Mouse (Mus musculus) neural tube, embryonic 11.5 days (tissue): ENCODE data around the gene Cdk8. TPM values are rescaled to one million over a fixed set of nuclear protein-coding genes. Genes with fewer than 3 reads are reported as not detected.
A peak's percentile ranks its signal among the peaks of the same experiment; 100 is the strongest.
"Not testable (repeated sequence)": the region's sequence is repeated elsewhere in the genome, so short reads cannot be mapped to it uniquely, and the experiment has no call there.

Experiments used
- ATAC-seq: fragments of 200-750 bp; cut with Nextera tagmentation; 2 replicates; pipeline ENCODE4 v1.8.0; 2017; ENCODE audit warnings: moderate number of reproducible peaks, mild to moderate bottlenecking, moderate TSS enrichment, moderate library complexity; ENCODE audit not compliant: insufficient read depth, low FRiP score, low TSS enrichment
- DNase-seq: peaks from one replicate; pipeline ENCODE4 v3.0.0-alpha.2; 2015; ENCODE audit warnings: low spot score
- H3K27ac ChIP-seq: fragments of 300-500 bp; sonication (generic); 2 replicates; pipeline ENCODE4 v1.5.1; 2014; ENCODE audit warnings: low read depth, mild to moderate bottlenecking, low read length
- H3K27me3 ChIP-seq: fragments of 300-500 bp; sonication (generic); 2 replicates; pipeline ENCODE4 v1.6.1; 2014; ENCODE audit warnings: mild to moderate bottlenecking, low read length, mixed read lengths; ENCODE audit not compliant: control insufficient read depth, insufficient read depth
- H3K36me3 ChIP-seq: fragments of 300-500 bp; sonication (generic); 2 replicates; pipeline ENCODE4 v1.6.1; 2014; ENCODE audit warnings: mild to moderate bottlenecking, low read length, moderate library complexity, mixed read lengths; ENCODE audit not compliant: control insufficient read depth, insufficient read depth
- H3K4me1 ChIP-seq: fragments of 300-500 bp; sonication (generic); 2 replicates; pipeline ENCODE4 v1.6.1; 2014; ENCODE audit warnings: low read length, mixed read lengths; ENCODE audit not compliant: control insufficient read depth, insufficient read depth
- H3K4me2 ChIP-seq: fragments of 300-500 bp; sonication (generic); 2 replicates; pipeline ENCODE4 v1.6.1; 2014; ENCODE audit warnings: low read depth, mild to moderate bottlenecking, moderate library complexity
- H3K4me3 ChIP-seq: fragments of 300-500 bp; sonication (generic); 2 replicates; pipeline ENCODE4 v1.5.1; 2014; ENCODE audit warnings: low read depth, low read length
- H3K9ac ChIP-seq: fragments of 300-500 bp; sonication (generic); 2 replicates; pipeline ENCODE4 v1.6.1; 2014; ENCODE audit warnings: mild to moderate bottlenecking, low read length
- H3K9me3 ChIP-seq: fragments of 300-500 bp; sonication (generic); 2 replicates; pipeline ENCODE4 v1.6.1; 2016; ENCODE audit warnings: low read length; ENCODE audit not compliant: control insufficient read depth
- WGBS: fragments of 180-500 bp; shearing (Covaris S2); extraction: QIAGEN DNeasy Blood & Tissue Kit; methylation state at CpG from one replicate; pipeline ENCODE4 v1.1.7; 2014; 5-methylcytosine and 5-hydroxymethylcytosine counted together
- polyA plus RNA-seq: library from polyadenylated mRNA; unstranded; fragments of >200 nt; fragmentation: Nextera tagmentation; extraction: Ambion mirVana; gene quantifications from 2 replicates; pipeline ENCODE4 v1.2.1, GENCODE M21; 2014

The Cdk8 gene
- polyA plus RNA-seq = 36.0 and 38.4 TPM in 2 replicates

GRCm38 (mm10) chr5:146230864-146231654 is at the start of gene Cdk8:
Gene Cdk8 (plus strand): TSS chr5:146231230.
- Histone ChIP-seq H3K27ac (peak within 1 kb of the TSS; percentile 95), H3K4me3 (peak within 1 kb of the TSS; percentile 89), H3K4me2 (peak within 1 kb of the TSS; percentile 54), H3K36me3 (no peaks in the 10 kb centered on the region), H3K9ac (peak within 1 kb of the TSS; percentile 83), H3K4me1 (peaks cover 5% of the 10 kb centered on the region; the same call in 1 of the 2 replicates), H3K27me3 (no peaks in the 10 kb centered on the region), H3K9me3 (no peaks in the 10 kb centered on the region)
- under 1% methylated on average over 70 of the region's 102 CpGs for WGBS
- DNase-seq (peak; percentile 96), ATAC-seq (peak; percentile 86)

GRCm38 (mm10) chr5:146185204-146185603 is 45.8 kb upstream of the Cdk8 start, which contains the start of gene 1700001J03Rik:
Gene 1700001J03Rik (minus strand): TSS chr5:146185304.
- WGBS = 81% methylated on average over 4 of the region's 4 CpGs
- ATAC-seq, H3K4me2 ChIP-seq, H3K9me3 ChIP-seq, H3K27me3 ChIP-seq, H3K4me1 ChIP-seq, H3K27ac ChIP-seq, DNase-seq, H3K9ac ChIP-seq, H3K36me3 ChIP-seq, H3K4me3 ChIP-seq: not testable (repeated sequence)

DNA sequence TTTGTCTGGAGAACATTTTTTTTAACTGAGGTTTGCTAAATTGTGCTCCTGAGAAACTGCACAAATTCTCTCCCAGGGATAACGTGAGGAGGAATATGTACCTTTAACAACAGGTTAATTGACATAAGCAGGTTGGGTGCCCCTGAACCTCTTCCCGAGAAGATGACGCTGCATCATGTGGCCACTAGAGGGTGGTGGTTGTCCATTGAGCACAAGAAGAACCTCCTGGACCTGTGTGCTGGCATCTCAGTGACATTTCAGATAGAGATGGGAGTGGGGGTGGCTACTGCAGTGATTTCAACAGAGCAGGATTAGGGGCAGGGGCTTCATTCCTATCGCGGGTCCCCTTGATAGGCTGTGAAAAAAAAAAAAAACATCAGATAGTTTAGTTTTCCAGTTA is 43.6 kb upstream of the Cdk8 start:
- 30% methylated on average over 5 of the region's 5 CpGs for WGBS

GRCm38 (mm10) chr5:146188144-146188543 is 42.9 kb upstream of the Cdk8 start:
- H3K36me3 ChIP-seq = no peaks in the 10 kb centered on the region
- H3K4me1 ChIP-seq = no peaks in the 10 kb centered on the region
- no peak overlapping the region for H3K4me2 ChIP-seq
- H3K9me3 ChIP-seq = no peaks in the 10 kb centered on the region
- 86% methylated on average over 1 of the region's 1 CpGs for WGBS
- no peak for ATAC-seq
- H3K27me3 ChIP-seq = no peaks in the 10 kb centered on the region
- H3K4me3 ChIP-seq = no peak overlapping the region
- H3K27ac ChIP-seq = no peak overlapping the region
- no peak overlapping the region for H3K9ac ChIP-seq
- no peak for DNase-seq

More for the DNA sequence above, 43.6 kb upstream of the Cdk8 start:
- DNase-seq = peak; percentile 40
- H3K36me3 ChIP-seq, H3K9me3 ChIP-seq, ATAC-seq, H3K9ac ChIP-seq, H3K4me2 ChIP-seq, H3K4me3 ChIP-seq, H3K4me1 ChIP-seq, H3K27me3 ChIP-seq, H3K27ac ChIP-seq: not testable (repeated sequence)

DNA sequence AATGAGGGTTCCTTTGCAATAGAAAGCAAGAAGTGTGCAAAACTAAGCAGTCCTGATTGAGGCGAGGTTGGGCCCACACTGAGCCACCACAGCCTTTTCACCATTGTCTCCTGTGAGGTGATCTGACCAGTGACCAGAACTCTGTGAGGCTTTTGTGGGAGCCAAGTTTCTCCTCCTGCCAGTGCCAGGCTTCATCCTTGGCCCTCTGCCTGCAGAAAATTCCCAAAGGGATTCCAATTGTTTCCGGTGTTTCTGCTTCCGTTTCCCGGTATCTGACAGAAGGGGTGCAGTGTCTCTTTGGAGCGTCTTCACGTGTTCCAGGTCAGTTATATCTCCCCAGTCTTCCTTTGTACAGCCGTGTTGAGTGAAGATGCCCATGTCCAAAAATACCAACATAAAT is 42.3 kb upstream of the Cdk8 start:
- no peak overlapping the region for H3K9ac ChIP-seq
- no peak overlapping the region for H3K27ac ChIP-seq
- H3K27me3 ChIP-seq = no peaks in the 10 kb centered on the region
- DNase-seq = no peak
- no peaks in the 10 kb centered on the region for H3K9me3 ChIP-seq
- ATAC-seq = no peak
- no peaks in the 10 kb centered on the region for H3K36me3 ChIP-seq
- no peak overlapping the region for H3K4me2 ChIP-seq
- H3K4me1 ChIP-seq = no peaks in the 10 kb centered on the region
- H3K4me3 ChIP-seq = no peak overlapping the region
- 86% methylated on average over 7 of the region's 7 CpGs for WGBS

- Histone ChIP-seq H3K36me3 (no peaks in the 10 kb centered on the region), H3K9me3 (no peaks in the 10 kb centered on the region), H3K27ac (no peak overlapping the region), H3K4me1 (no peaks in the 10 kb centered on the region), H3K4me3 (no peak overlapping the region), H3K27me3 (no peaks in the 10 kb centered on the region), H3K9ac (no peak overlapping the region), H3K4me2 (no peak overlapping the region)
- no peak for ATAC-seq
- DNase-seq = no peak
- WGBS = 70% methylated on average over 4 of the region's 4 CpGs
Observed at GRCm38 (mm10) chr5:146190093-146190492, 40.9 kb upstream of the Cdk8 start.

GRCm38 (mm10) chr5:146190501-146191269 is 40.3 kb upstream of the Cdk8 start:
- WGBS = 71% methylated on average over 3 of the region's 3 CpGs
- Histone ChIP-seq H3K4me2 (no peak overlapping the region), H3K4me3 (no peak overlapping the region), H3K36me3 (no peaks in the 10 kb centered on the region), H3K9me3 (no peaks in the 10 kb centered on the region), H3K27ac (no peak overlapping the region), H3K9ac (no peak overlapping the region), H3K4me1 (no peaks in the 10 kb centered on the region), H3K27me3 (no peaks in the 10 kb centered on the region)
- ATAC-seq (no peak), DNase-seq (no peak)

DNA sequence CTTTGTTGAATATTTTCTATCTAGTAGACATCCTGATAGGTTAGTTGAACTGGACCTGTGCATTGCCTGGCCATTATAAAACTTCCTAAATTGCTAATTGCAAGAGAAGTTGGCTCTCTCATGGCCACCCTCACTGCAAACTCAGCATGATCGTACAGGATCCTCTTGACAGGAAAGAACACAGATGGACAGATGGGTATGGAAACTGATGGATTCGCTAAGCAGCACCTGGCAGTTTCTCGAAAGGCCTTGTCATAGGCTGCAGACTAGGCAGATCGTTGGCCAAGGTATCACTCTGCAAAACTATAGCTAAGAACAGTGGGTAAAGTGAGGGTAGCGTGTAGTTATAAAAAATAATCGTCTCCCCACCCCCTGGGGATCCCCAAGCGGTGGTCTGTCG is 37.7 kb upstream of the Cdk8 start:
- Histone ChIP-seq H3K4me2 (no peak overlapping the region), H3K27me3 (no peaks in the 10 kb centered on the region), H3K27ac (no peak overlapping the region), H3K9ac (no peak overlapping the region), H3K9me3 (no peaks in the 10 kb centered on the region), H3K4me1 (no peaks in the 10 kb centered on the region), H3K36me3 (no peaks in the 10 kb centered on the region), H3K4me3 (no peak overlapping the region)
- WGBS = 83% methylated on average over 8 of the region's 8 CpGs
- no peak for ATAC-seq
- no peak for DNase-seq
